Mouse (Mus musculus) CH12.LX (cell line): ENCODE data around the gene A830018L16Rik.

Experiments used
- CTCF ChIP-seq, 2 experiments: IDR thresholded peaks in 1 of 2; conservative IDR thresholded peaks in 1 of 2; 2 replicates each; pipeline ENCODE4 v1.5.1; 2011 to 2012; ENCODE audit warnings: low read depth in 2 of 2, low read length in 2 of 2, improper control_type of control experiment in 1 of 2, inconsistent platforms in 1 of 2, mild to moderate bottlenecking in 1 of 2, moderate library complexity in 1 of 2
- GABPA ChIP-seq: IDR thresholded peaks from 2 replicates; pipeline ENCODE4 v1.6.1; 2012; ENCODE audit warnings: low read depth, low read length, improper control_type of control experiment, inconsistent platforms; ENCODE audit not compliant: insufficient replicate concordance
- POLR2A ChIP-seq: IDR thresholded peaks from 2 replicates; pipeline ENCODE4 v1.6.1; 2011; ENCODE audit warnings: low read depth, mild to moderate bottlenecking, improper control_type of control experiment, low read length
- POLR2AphosphoS2 ChIP-seq: IDR thresholded peaks from 2 replicates; pipeline ENCODE4 v1.6.1; 2011; ENCODE audit warnings: low read depth, low read length, improper control_type of control experiment
- RCOR1 ChIP-seq: conservative IDR thresholded peaks from 2 replicates; pipeline ENCODE4 v1.6.1; 2012; ENCODE audit warnings: low read depth, mild to moderate bottlenecking, inconsistent platforms, low read length, improper control_type of control experiment
- TCF12 ChIP-seq: IDR thresholded peaks from 2 replicates; pipeline ENCODE4 v1.6.1; 2014; ENCODE audit warnings: low read depth, mild to moderate bottlenecking, inconsistent platforms, low read length, improper control_type of control experiment
- USF1 ChIP-seq: IDR thresholded peaks from 2 replicates; pipeline ENCODE4 v1.6.1; 2014; ENCODE audit warnings: low read depth, mild to moderate bottlenecking, inconsistent platforms, low read length, improper control_type of control experiment
- ZC3H11A ChIP-seq: IDR thresholded peaks from 2 replicates; pipeline ENCODE4 v1.6.1; 2012; ENCODE audit warnings: low read depth, mild to moderate bottlenecking, inconsistent platforms, low read length, improper control_type of control experiment

DNA sequence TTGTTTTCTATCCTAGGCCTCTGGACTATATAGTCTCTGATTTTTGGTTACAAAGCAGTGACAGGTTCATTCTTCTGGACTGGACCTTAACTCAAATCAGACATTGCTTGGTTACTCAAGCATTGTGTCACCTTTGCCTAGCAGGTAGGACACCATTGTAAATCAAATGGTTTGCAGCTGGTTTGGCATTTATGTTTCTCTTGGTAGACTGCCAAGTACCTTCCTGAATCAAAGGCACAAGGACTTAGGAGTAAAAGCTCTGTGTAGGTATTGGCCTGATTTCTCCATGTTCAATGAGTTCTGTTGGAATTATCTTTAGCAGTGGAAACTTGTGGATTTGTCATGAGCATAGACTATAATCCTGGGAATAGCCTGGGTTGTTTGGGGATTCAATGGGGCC is 338.1 kb downstream of the A830018L16Rik start:
- no peak for TF ChIP-seq ZC3H11A
- no peak for TF ChIP-seq CTCF (conservative IDR thresholded peaks at IDR 0.05 in 1 of 2, IDR thresholded peaks at IDR 0.05 in 1 of 2; ENCODE audit: low read depth in 2 of 2, low read length in 2 of 2)
- no peak for TF ChIP-seq RCOR1
- no peak for TF ChIP-seq USF1
- TF ChIP-seq TCF12 = no peak
- no peak for TF ChIP-seq POLR2A
- no peak for TF ChIP-seq POLR2AphosphoS2
- no peak for TF ChIP-seq GABPA
